Mouse (Mus musculus) urinary bladder, postnatal 25 days (tissue): Measurements from ENCODE around the gene Myo1a.

Experiments
- DNase-seq: peaks from one replicate; pipeline ENCODE4 v3.0.0; 2022; ENCODE audit warnings: low spot score

The Myo1a gene

DNA sequence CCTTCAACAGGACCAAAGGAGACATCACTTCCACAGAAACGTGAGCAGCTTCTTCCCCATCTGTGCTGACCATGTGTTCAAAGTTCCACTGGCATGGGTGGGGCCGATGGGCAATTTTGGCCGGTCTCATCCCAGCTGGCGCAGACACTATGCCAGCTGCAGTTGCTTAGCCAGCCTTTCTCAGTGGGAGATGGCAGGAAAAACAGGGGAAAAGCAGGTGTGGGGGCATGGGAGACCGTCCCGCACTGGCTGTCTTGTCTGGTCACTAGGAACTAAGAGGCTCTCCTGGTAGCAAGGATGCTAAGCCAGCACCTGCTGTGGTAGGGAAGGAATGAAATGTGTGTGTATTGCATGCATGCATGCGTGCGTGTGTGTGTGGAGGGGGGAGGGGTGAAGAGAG is 23.5 kb downstream of the Myo1a start:
- DNase-seq, result no peak

DNA sequence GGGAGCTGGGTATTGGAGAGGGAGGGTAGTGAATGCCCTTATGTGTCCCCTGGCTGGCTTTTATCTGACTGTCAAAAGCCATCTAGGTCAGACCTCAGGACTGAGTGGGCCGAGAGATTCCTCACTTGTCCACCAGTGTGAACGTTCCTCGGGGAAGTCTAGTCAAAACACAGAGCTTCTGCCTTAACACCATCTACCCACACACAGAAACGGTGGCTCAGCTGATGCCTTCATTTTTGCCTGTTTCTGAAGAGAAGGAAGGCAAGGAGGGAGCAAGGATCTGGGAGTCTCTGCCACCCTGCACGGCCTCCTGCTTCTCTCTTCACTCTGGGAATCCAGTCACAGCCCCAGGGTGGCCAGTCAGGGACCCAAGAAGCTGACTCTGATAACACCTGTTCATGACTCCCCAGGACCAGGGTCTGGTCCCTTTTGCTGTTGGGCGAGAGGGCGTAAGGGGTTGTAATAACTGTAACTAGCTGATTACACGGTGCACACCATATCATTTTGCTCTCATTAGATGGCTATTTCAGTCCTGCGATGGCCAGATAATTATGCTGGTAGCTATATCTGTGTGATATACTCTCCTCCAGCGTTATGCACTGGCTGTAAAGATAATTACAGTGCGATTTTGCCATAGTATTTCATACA is 25.4 kb downstream of the Myo1a start:
- no peak for DNase-seq

DNA sequence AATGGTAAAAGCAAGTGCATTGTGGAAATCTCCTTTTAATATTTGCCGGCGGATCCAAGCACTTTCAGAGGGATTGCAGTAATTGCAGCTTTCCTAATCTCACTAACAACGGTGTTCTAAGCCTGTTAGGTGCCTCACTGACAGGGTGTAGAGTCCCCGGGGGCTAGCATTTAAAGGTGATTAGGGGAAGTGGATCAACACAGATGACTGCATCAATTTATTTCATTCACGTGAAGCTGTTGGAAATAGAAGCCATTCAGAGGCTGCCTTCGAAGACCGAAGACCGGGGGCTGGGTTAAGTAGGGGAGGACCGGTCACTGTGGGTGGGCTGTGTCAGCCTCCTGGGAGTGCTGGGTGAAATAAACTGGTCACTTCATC is 26.0 kb downstream of the Myo1a start:
- no peak for DNase-seq

DNA sequence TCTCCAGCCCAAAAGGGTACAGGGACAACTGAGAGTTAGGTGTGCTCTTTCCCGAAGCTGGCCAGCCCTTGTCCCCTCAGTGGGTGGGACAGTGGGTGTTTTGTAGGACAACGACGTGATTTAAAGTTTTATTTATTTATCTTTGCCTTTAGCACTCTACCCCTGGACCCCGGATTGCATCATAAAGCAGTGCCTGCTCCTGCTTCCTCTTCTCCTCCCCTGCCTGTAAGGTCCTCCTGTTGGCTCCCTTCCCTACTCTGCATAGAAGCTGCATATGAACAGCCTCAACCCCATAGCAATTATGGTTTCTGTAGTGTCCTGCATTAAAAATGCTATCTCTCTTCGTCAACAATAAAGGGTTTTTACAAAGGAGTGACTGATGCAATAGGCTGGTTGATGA is 26.4 kb downstream of the Myo1a start:
- DNase-seq, result no peak

DNA sequence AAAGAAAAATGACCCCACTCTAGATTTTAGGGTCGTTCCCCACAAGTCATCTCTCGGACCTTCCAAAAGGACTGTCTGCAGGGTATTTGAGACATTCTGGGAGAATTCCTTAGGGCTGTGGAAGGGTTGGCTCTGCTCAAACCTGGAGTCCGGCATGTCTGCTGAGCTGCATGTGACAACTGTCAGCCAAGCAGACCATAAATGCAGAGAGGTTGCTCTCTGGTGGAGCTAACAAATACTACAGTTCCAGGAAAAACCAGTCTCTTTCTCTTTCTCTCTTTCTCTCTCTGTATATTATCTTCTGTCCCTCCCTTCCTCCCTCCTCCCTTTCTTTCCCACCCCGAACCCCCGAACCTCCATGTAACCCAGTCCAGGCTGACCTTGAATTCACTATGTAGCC is 29.5 kb downstream of the Myo1a start:
- no peak for DNase-seq

DNA sequence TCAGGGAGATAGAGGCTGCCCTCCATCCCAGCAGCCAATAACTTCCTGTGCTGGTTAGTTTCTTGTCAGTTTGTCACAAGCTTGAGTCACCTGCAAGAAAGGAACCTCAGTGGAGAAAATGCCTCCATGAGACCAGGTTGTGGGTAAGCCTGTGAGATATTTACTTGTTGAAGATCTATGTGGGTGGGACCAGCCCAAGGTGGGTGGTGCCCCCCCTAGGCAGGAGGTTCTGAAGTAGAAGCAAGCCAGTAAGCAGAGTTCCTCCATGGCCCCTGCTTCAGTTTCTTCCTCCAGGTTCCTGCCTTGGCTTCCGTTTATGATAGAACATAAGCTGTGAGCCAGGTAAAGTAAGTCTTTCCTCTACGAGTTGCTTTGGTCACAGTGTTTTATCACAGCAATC is 31.3 kb downstream of the Myo1a start:
- DNase-seq, result no peak

DNA sequence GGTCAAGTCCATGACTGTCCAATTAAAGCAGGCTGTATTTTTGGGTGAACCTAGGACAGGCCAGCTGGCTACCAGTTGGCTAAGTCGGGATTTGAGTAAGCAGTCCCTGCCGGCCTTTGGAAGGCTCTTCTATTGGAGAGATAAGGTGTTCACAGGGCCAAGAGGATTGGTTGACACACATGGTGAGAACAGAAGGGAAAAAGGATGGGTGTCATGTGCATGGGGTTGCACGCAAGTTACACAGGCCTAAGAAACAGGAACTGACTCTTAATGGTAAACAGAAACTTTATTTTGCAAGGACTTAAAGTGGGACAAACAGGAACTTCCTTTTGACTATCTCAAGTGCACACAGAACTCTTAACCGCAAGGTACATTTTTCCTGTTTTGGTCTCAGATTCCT is 31.9 kb downstream of the Myo1a start:
- no peak for DNase-seq

DNA sequence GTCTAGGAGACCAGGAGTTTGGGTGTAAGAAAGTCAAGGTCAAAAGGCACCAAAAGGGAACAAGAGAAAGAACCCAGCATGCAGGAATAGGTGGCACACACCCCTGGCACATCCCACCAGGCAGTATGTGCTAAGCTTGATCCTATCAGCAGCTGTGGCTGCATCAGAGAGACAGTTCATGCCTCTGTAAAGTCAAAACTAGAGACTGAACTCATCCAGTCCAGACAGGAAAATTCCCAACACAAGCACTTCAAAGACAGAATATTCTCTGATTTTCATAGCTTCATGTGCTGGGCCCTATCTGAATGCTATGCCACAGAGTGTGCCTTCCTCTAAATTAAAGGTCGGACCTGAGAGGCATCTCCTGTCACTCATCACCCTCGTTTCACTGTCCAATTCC is 32.6 kb downstream of the Myo1a start:
- no peak for DNase-seq

DNA sequence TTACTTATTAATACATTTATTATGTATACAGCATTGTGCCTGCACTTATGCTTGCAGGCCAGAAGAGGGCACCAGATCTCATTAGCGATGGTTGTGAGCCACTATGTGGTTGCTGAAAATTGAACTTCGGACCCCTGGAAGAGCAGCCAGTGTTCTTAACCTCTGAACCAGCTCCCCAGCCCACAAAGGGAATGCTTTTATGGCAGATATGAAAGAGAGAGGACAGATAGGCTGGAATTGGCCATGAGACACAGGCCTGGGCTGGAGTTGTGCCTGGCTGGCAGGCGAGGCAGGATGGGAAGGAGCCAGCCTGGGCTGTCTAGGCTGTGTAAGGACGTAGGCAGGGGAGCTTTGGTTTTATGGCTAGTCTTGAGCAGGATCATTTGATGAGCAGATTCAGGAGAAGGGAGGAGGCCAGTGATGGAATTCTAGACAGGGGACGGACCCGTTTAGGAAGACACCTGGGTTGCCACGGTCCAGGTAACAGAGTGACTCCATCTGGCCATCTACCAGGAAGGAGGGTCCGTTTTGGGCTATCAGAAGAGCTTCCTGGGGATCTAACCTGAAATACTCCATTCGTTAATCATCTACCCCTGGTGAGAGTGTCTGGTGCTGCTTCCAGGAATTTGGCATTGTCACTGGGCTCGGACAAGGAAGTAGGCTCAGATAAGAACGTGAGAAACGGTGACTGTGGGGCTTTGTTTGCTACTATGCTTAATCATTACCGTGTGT is 33.3 kb downstream of the Myo1a start:
- DNase-seq, result peak; percentile 40

DNA sequence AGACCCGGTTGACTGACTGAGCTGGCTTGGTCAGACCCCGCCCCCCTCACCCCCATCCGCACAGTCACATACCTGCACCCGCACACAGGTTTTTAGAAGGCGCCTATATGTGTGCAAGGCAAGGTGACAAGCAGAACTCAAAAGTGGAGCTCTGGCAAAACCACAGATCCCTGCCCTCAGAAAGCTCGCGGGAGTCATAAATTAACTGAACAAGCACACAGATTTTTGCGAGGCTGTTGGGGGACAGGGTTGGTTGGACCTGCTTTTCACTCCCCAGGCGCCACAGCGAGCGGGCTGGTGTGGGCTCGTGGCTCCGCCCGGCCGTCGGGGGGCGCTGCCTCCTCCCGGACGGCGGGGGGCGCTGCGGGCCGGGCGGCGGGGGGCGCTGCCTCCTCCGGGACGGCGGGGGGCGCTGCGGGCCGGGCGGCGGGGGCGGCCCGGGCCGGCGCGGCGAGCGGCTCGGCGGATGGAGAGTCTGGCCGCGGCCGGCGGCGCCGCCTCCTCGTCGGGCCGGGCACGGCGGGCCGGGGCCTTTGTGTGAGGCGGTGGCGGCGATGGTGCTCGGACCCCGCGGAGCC is 34.2 kb downstream of the Myo1a start, which contains the start of gene Zbtb39:
TSS of gene Zbtb39 (plus strand) at position 456 of the 578 bp plus-strand sequence.
- DNase-seq, result peak; percentile 81

DNA sequence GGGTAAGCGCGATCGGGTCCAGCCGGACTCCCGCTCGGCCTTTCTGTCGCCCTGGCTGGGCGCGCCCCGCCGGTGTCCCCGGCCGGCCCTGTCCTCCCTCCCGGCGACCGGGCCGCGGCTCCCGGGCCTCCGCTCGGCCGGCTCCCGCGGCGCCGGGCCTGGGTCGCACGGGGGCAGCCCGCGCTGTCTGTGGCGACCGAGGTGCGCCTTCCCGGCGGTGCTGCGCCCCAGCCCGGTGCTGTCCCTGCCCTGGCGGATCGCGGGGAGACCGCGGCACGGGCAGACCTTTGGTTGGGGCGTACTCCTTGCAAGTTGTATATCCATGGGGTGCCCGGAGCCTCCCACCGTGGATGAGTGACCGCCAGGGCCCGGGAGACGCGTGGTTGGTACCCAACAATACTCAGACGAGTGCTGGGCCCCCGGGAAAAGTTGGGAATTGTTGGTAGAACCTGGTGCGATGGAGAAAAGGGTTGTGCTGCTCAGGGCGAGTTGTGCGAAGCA is 34.7 kb downstream of the Myo1a start:
- peak; percentile 35 for DNase-seq

DNA sequence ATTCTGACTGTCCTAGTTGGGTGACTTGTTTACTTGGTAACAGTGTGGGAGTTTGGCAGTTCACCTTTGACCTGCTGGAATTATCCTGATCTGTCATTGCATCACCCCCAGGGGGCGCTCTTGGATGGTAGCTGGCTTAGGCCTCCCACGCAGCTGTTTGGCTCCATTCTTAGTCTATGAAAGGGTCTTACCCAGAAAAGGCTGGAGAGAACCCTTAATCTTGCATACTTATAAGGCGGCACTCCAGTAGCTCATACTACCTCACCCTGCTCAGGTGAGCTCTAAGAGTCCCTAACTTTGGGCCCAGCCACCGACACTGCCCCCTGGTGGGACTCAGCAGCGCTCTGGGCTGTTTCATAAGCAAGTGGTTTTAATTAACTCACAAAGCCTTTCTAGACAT is 39.7 kb downstream of the Myo1a start:
- peak; percentile 29 for DNase-seq

DNA sequence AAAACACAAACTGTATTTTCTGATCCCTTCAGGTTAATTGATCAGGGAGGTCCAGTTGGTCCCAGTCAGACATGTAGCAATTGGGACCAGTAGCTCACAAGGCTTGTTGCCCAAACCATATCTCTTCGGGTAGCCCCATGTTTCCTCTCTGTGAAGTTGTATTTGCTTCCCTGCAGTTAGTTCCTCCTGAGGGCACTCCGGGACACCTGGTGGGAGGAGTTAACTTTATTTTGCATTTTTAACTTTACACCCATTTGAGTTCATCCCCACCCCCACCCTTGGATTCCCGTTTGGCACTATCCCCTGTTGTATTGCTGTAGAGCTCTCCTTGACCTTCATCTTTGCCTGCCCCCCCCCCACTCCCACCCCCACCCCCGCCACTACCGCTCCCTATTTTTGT is 40.9 kb downstream of the Myo1a start:
- DNase-seq, result no peak

DNA sequence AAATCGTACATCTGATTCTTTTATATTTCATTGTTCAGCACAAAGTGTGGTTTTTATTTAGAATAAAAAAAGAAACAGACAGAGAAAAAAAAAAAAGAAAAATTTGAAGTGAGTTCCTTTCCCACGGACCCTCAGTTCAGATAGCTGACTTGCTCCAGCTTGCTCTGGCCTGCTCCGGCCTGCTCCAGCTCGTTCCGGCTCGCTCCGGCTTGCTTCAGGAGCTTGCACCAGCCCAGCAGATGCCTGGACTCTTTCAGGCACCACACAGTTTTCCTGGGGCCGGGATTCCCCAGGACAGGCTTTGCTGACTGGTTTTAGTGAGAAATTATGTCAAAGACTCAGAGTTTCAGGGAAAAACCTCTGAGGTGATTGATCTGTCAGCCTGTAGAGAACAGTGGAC is 42.3 kb downstream of the Myo1a start:
- no peak for DNase-seq

DNA sequence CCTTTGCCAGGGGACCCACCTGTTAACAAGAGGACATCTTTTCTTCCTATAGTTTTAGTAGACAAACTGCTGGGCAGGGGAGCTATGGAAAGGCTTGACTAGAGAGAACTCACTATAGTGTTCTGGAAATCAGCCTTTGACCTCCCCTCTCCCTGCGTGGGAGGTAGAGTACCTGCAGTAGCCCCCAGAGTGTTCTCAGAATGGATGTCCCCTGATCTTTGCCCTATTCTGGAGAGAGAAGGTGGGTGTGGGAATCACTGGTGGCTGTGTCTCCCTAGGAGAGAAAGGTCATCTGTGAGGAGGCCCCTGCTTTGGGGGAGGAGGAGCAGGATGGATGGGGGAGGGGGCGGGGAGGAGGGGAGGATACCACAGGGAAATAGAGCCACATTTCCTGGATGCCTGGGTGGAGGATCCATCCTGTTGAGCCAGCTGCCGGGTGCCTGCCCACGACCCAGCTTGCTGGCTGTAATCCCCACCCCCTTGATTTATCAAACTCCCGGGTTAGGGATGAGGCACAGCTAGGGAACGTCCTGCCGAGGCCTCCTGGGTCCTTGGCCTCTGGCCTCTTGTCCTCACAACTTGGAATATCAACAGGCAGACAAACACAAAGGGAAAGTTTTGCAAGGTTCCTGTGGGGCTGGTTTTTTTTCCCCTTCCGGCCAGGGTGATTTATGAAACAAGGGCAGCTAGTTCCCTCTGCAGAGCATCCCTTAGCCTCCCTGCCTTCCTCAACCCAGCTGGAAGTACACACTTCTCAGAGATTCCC is 44.1 kb downstream of the Myo1a start:
- DNase-seq, result no peak

DNA sequence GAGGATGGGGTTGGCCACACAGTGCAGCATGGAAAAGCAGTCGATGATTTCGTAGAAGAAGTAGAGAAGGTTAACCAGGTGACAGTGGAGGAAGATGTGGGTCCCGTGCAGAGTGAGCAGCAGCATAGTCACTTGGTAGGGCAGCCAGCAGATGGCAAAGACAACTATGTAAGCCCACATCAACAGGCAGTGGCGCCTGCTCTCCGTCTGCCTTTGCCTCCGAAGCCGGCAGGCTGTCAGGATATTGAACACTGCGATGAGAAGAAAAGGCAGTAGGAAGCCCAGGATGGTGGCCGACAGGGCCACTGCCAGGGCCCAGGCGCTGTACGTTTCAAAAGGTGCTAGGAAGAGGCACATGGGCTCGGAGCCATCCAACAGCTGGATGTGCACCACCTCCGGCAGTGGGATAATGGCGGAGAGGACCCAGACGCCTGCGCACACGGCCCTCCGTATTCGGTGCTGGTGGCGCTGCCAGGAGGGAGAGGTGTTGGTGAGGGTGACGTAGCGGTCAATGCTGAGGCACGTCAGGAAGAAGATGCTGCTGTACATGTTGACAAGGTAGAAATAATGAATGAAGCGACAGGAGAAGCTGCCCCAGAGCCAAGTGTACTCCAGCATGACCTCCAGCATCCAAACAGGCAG is 45.3 kb downstream of the Myo1a start:
- no peak for DNase-seq

DNA sequence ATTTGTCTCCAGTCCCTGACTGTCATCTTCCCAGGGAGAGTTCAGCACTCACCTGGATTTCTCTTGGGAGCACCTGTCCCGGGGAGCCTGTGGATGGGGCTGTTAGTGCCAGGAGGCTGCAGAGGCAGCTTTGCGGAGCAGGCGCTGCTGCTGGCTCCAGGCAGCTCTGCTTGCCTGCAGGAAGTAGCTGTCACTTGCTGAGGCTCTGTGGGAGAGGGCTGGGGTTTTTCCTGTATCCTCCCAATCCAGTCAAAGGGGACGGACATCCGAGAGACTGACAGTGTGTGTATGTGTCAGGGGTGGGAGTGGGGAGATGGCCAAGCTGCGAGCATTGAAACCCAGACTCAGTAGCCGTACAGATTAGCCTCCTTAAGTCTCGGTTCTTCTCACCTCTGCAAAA is 46.6 kb downstream of the Myo1a start, which contains the start of gene Gpr182:
TSS of gene Gpr182 (minus strand) at position 185 of the 400 bp plus-strand sequence.
- no peak for DNase-seq

DNA sequence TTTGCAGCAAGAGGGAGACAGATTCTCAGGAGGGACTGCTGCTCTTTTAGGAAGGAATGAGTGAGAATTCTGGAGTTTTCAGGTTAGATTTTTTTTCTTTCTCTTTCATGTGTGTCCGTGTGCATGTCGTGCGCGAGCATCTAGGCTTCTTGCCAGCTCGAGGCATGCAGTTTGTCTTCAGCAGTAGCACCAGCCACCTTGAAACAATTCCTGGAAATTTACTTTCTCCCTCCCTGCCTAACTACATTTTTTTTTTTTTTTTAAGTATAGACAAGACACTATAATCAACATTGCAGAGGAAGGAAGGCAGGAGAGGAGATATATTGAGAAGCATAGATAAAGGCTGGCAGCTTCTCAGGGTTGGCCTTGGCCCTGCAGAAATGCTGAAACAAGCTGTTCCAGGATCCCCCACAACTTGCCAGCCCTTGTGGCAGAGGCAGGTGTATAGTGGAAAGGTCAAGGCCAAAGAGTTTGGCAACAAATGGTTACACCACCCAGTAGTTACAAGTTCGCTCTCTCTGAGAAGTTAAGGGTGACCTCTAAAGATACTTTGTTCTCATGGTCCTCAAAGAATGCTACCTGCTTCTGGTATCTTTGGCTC is 49.7 kb downstream of the Myo1a start:
- no peak for DNase-seq

DNA sequence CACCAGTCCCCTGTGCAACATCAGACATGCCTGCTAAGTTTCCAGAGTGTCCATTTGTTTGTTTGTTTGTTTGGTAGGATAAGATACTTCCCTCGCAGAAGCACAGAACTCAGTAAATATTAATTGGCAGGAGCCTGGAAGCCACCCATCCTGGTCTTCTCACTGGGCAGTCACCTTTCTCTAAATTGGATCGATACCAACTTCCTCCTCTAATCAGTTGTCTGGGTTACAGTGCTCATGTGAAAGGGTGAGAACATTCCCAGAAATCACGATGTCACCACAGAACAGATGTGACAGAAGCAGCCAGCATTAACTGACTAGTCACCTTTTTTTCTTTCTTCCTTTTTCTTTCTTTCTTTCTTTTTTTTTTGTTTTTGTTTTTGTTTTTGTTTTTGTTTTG is 50.3 kb downstream of the Myo1a start:
- no peak for DNase-seq

DNA sequence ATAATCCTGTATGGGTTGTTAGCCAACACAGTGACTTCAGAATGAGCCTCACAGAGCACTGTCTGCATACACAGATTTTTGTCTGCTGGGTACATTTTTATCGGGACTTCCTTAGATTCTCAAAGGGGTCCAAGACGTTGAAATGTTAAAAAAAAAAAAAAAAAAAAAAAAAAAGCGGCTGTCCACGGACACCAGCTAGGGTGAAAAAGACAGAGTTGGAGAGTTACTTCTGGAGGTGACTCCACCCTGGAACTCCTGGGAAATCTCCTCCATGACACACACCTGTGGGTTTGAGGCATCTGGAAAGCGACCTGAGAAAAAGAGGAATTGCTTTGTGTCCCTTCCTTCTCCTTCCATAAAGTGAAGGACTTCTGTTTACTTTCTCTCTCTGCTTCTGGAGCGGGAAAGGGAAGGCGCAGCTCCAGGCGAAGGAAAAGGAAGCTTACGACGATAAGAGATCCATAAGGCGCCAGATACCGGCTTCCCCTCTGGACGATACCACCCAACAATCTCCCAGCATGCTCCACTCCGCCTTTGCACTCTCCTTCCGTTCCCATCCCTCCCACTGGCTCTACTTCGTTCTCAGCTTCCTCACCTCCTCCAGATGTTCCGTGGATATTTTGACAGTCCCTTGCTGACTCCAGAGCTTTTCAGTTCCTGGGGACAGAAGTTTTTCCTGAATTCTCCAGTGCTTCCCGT is 50.9 kb downstream of the Myo1a start:
- no peak for DNase-seq
